Mouse (Mus musculus) spleen, postnatal 14 days (tissue): ENCODE measurements at regions not wholly inside any gene's neighbourhood (a gene's known extent, or its start where the extent isn't known, plus 50 kb on each side); places are given as distances from the start of the nearest gene placed in this dataset.

Experiments used
- DNase-seq, 2 experiments: peaks; one replicate each; pipeline ENCODE4 v3.0.0; 2021 to 2022; ENCODE audit warnings: low spot score in 2 of 2

DNA sequence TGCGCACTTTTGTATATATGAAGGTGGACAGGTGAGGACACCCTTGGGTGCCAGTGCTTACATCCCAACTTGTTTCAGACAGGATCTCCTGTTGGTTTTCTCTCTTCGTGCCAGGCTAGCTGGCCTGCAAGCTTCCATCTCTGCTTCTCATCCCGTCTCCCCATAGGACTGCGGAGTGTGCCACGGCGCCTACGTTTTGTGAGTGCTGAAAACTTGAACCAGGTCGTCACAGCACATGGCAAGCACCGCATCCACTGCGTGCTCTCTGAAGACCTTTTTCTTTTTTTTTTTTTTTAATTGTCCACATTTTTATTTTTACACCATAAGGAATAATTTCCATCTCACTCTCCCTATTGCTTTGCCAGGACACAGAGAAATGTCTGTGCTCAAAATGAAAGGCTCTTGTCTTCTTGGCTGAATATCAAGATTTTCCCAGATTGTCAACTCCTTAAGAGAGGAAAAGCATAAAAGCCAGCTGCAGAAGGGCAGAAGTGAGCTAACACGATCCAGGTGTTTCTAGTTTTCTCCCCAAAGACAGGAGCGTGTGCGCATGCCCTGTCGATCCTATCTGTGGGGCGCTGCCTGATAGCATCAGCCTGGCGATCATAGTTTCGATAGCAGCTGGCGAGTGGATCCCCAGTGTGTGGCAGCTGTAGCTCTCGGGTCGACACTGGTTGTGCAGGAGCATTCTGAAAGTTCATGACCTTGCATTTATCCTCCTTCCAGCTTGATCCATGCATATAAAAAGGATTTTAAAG, 326.4 kb upstream of the Ddhd1 start:
- no peak for DNase-seq

DNA sequence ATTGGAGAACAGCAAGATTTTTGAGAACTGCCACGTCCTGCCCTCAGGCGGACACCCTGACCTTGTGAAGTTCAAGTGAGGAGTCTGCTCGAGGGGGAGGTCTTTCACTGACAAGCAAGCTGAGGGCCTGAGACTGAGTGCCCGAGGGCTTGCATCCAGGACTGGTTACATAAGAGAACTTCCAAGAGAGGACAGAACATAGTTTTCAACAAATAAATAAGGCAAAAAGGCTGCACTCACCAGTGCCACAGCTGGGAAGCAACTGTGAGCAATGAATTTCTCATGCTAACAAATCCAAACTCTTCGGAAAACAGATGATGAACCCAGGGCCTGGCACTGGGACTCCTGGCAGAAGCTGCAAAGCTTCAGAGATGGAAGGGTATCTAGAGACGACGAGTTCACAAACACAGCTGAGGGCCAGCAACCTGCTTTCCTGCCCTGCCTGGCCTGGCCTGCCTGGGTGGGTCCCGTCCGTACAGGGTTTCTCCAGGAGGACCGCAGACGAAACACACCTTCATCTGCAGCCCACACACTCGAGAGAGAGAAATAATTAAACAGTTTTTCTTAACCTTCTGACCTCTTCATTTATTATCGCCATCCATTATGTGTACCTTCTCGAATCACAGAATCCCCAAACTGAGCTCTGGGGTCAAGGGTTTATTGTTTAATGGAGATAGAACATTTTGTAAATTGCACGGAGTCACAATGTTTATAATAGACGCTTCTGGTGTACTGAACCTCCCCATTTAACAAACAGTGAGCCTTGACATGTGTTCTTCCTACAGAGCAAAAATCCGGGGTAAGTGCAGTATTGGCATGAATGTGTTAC, 334.3 kb upstream of the Ddhd1 start:
- no peak for DNase-seq

DNA sequence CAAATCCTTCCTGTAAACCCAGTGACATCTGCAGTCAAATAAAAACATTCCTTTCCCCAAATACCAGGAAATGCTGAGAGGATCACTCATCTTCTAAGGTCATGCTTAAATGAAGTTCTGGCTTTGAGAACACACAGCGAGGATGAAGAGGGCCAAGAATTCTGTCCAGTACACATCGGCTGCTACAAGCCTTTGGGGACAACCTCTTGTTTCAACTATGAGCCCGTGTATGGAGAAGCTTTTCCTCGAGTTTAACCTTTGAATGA, 334.9 kb upstream of the Ddhd1 start:
- DNase-seq = no peak

DNA sequence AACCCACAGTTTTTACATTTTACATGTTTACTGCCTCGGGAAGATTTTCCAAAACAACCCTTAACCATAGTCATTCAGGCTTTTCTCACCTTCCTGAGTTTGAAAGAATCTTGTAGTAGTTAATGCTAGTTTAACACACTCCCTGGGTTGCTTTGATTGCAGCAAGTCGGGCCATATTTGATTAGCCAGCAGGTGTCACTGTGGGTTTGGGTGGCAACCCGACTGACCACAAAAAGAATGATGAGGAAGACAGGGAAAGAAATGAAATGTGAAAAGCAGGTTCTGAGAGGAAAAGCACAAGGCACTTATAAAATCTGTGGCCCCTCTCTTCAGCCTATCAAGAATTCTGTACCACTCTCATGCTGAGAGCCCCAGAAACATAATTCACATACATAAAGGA, 335.7 kb upstream of the Ddhd1 start:
- DNase-seq = no peak

DNA sequence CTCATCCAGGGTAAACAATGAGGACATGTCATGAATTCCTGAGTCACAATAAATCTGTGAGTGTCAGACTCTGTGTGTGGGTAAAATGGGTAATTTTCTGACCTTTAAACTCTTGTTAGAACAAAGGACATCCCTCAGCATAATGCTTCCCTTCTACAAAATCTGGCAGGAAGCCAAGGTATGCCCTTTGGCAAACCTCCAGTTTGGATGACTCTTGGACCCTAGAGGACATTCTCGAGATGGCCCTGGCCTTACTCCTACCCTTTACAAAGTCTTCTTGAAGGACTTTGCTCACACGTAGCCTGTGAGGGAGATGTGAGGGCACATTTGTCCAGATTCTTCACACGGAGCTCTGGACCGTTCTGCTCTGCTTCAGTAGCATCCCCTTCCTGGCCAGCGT, 338.8 kb upstream of the Ddhd1 start:
- no peak for DNase-seq

DNA sequence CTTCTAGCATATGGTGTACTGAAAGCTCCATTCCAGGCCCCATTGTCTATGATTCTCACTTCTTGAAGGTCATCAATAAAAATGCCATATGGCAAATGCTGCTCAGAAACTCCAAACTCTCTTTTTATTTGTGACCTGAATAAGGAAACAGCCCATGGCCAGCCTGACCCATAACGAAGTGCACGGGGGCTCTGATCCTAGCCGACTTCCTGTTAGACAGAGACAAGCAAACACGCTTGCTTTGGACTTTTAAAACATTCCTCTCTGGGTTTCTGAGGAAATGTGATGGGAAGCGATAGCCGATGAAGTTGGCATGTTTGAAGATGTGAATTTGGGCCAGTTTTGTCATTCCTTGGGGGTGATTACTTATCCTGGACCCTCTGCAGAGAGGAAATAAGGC, 346.1 kb upstream of the Ddhd1 start:
- no peak for DNase-seq

DNA sequence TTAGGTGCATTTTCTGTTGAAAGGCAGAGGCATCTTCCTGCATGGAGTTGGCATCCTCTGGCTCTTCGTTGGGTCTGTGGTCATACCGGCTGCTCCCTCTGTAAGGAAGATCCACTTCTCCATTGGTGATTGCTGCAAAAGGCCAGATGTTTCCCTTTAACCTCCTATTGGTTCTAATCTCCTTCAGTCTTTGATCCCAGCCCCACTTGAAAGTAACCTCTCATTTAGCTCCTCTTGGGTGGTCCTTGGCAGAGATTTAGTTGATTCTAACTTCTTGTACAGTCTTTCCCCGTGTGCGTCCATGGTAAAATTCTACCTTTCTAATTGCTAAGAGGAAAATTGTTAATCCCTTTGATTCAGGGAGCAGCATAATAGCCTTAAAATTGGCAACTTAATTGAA, 347.4 kb upstream of the Ddhd1 start:
- no peak for DNase-seq

DNA sequence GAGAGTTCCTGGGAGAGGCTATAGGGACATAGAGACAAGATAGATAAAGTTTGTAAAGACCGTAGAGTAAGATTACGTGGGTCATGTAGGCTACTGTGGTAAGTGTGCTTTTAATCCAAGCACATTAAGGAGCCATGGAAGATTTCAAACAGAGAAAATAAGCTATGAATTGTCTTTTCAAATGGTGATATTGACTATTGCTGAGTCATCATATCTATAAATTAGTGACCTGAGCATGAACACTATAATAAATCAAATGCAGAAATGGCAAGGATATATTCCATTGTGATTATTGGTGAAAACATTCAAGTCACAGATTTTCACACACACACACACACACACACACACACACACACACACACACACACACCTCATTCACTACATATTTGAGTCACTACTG, 355.3 kb upstream of the Ddhd1 start:
- DNase-seq = no peak

DNA sequence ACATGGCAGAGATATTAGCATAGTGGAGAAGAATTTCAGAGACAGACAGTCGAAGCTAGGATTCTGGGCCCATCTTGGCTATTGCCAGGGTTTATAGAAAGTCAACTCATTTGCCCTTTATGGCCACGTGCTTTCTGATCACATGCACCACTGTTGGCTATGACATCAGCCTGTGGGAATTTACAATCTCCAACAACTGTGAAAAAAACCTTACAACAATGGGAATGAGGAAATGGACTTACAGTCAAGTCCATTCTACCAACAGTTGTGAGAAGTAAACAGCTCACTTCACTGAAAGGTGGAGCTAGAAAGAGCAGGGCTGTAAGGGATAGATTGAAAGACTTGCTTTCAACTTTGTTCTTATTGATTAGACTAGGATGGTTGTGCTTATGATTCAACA, 356.1 kb upstream of the Ddhd1 start:
- DNase-seq = no peak

DNA sequence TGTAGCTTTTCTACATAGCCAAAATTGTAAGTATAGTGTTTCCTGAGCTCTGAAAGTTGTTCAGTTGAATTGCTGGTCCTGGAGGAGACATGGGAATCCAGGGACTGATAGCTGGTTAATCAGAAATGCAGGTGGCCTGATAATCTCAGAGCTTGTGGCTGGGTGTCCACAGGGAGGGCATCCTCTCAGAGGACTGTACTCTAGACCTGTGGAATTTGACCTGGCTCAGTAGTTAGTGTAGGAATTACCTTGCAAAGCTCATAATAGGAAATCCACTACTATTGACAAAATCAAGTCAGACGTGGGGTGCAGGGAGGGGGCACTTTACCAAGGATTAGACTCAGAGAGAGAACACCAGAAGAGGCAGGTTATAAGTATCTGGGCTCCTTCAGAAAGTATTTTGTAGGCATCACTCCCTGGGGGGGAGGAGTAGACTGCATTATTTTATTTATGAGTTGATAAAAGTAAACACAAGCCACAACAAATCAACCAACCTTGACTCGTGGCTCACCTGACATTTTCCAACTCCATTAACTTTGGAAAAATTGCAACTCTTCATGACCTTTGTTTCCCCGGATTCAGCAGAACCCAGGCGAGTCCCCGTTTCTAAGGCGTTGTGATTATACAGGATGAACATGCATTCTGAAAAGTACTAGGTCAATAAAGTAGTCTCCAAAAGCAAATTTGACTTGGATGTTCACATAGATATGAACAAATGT, 357.9 kb upstream of the Ddhd1 start:
- DNase-seq = no peak

DNA sequence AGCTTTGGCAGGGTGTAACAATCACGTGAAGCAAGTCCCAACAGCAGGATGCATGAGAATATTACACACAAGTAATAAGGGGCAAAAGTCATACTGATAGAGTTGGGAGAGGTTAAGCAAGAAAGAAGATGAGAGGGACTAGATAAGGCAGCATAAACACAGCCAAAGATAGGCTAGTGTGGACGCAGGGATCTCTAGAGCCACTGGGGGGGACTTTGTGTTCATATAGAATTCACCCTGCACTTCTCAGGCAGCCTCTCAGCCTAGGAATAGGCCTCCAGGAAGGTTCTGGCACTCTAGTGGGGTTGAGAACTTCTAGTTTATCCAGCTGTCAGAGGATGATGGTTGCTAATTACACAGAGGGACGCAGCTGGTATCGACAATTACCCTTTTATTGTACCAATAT, 358.8 kb upstream of the Ddhd1 start:
- DNase-seq = no peak

DNA sequence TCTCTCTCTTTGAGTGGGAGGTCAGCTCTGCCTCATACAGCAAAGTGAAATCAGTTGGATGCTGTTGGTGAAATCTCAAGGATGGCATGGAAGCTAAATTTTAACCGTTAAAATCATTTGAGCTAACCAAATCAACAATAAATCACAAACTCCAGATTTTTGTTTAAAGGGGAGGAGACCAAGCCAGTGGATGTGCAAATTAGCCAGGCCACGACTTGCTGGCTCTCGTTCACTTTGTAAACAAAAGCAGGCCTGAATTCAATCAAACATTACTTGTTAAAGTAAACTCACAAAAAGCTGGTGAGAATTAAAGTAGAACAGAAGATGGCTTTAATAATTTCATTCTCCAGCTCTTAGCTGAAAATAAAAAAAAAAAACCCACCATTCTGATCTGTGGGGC, 359.3 kb upstream of the Ddhd1 start:
- DNase-seq = no peak

DNA sequence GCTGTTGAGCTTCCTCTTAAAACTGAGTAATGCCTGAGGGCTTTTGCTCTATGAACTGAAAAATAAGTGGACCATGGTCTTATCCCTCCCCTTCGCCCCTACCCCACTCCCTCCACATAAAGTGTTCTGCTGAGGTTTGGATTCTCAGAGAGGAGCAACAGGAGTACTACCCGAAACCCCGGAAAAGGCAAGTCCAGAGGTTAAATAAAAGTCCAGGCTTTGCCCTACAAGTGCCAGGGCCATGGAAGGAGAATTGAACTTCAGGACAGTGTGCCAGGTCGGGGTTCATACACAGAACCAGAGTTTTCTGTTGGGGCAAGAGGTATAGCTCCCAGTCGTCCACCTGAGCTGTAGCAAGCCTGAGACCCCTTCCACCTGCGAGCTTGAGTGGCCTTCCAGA, 360.0 kb upstream of the Ddhd1 start:
- no peak for DNase-seq

DNA sequence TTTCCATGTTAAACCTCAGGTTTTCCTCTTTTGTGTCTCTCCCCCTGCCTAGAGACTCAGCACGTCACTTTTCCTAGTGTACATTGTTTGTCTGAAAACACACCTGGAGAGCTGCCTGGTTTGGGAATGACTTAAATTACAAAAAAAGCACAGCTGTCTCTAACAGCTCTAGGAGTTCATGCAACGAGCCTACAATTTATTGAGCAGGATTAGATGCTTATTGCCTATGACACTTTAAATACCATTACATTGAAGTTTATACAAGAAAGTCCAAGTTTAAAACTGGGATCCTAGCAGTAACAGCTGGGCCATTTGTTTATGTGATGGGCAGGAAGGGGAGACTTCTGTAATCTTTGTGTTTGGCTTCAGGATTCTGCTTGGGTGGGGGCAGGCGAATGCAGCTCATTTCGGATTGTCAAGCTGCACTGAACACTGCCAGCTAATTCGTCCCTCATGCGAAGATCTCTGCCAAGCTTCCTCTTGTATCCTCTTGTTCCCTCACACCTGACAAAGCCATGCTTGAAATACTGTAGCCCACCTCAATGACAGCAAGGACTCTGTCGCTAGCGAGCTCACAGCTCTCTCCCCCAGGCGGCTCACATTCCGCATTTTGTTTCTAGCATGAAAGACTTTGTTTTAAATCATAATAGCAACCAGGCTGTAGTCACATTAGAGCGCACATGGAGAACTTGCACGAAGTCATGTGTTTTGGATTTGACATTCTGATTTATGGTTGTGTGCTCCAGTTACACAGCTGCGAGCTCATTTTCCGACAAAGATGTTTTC, 359.8 kb upstream of the Gm15217 start:
- no peak for DNase-seq

DNA sequence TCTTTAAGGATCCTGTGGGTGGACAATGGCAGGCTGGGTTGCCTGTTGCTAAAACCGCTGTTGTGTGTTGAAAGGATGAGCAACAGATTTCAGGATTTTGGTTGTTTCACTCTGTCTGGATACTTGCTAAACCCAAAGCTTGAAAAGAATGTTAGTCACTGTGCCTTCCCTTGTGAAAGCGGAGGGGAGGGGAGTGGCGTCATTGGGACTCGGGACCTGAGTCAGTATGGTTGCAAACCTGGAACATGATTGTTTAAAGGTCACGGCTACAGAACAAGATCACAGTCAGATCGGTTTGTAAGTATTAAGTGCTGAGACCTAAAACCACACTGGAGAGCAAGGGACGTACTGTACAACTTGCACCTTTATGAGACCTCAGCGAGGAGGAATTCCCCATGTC, 344.9 kb upstream of the Gm15217 start:
- no peak for DNase-seq

DNA sequence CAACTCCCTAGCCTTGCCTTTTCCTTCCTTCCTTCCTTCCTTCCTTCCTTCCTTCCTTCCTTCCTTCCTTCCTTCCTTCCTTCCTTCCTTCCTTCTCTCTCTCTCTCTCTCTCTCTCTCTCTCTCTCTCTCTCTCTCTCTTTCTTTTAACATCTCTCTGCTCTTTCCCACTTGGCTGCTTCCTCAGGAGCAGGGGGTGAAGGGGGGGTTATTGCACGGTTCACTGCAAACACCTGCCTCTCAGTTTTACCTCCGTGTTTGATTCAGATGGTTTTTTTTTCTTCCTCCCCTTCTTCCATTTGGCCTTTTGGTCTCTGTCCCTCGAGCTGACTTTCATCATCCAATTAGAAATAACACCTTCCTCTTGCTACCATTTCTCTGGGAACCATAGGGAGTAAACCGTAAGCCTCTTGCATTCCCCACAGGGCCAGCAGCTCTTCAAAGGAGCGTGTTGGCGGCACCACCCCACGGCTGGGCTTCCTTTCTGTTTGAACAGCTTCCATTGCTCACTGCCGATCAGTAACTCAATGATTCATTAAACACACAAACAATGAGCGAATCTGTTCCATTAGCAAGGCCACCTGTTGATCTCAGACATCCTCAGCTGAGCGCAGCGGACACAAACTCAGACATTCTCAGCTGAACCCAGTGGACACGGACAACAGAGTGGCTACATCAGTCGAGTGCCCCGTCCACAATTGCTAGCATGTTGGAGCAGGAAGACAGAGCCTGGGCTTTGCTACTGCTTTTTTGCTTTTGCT, 318.4 kb upstream of the Gm15217 start:
- DNase-seq = no peak

DNA sequence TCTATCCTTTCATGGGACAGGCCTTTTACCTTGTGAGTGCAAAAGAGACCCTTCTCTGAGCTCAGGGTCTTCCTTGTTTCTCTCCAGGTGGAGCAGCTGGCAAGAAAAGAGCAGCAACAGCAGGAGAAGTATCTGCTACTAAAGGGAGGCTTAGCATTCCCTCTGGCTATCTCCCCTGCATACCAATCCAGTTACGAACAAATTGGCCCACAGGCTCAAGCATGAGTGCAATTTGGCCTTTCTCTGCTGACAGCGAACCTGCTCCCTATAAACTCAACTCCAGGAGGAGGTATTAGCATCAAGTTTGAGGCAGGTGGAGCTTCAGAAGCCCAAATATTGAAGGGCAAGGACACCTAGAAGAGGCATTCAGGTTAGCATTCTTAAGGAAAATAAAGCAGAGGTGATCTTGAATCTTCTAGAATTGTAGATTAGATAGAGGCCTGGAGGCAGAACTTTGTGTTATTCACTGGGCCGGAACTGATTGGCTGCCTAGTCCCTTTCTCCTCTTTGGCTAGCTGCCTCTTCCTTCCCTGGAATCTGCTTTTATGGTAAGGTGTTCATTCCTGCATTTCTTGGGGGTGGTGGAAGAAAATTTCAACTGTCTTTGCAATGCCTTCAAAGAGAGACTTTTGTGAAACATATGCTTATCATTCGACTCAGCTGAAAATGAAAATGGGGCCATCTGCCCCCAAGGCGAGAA, 312.0 kb upstream of the Gm15217 start:
- DNase-seq = no peak

DNA sequence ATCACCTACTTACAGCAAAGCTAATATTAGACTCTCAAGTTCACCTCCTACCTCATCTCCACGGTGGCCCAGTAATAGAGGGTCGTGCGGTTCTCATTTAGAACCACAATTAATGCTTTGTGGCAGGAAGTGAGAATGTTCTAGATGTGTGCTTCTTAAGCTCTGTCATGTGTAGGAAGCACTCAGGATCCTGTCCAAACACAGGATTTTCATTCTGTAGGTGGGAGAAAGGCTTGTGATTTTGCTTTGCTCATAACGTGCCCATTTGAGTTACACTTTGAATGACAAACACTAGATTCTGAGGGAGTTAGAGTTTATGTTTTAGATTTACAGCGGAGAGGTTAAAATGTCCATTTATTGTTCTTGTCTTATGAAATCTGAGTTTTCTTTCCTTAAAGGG, 308.0 kb upstream of the Gm15217 start:
- no peak for DNase-seq

DNA sequence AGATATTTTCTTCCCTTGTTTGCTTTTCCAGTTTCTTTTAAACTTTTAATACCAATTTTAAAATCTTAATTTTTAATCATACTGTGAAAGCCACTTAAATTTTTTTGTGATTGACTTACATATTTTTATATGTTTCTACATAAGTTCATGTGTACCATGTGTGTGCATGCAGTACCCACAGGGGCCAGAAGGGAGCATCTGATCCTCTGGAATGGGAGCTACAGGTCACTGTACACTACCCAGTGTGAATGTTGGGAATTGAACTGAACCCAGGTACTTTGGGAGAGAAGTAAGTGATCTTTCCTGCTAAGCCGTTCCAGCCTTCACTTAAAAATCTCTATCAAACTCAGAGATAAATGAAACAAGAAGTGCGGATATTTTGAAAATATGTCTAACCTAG, 302.5 kb upstream of the Gm15217 start:
- DNase-seq = no peak

DNA sequence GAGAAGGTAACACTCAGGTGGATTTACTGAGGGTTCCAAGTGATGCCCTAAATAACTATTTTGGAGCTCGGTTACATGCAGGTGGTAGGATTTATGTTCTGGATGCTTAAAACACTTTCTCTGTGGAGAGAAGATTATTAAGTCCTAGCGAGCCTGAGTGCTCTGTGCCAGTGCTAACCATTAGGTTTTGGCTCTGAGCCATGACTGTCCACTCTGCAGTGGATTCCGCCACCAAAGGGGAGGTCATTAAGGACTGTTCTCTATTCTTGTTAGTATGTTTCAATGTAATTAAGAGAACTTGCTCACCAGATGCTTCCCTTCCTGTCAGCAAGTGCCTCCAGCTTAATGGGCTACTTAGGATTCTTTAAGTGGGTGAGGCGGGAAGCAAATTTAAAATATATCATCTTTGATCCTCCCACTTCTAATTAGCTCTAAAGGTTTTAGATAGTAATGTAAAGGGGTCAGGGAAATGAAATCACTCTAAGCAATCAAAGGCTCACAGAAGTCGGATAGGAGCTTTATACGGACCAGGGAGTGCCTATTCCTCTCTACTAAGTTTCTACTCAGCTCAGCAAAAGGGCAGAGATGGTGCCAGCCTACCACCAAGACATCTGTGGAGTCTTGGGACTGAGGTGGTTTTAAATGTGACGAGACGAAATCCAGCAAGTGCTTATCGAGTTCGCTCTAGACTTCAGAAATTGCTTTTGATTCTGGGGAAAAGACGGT, 301.6 kb upstream of the Gm15217 start:
- no peak for DNase-seq
